Mouse (Mus musculus) lung, embryonic 15.5 days (tissue): ENCODE results near the gene Cela2a. TPM values are rescaled to one million over a fixed set of nuclear protein-coding genes. Genes with fewer than 3 reads are reported as not detected.

Source experiments
- ATAC-seq: fragments of 200-750 bp; cut with Nextera tagmentation; 2 replicates; pipeline ENCODE4 v1.8.0; 2017; ENCODE audit warnings: moderate number of reproducible peaks, borderline replicate concordance; ENCODE audit not compliant: low FRiP score, low TSS enrichment; ENCODE audit errors: extremely low read depth
- H3K27ac ChIP-seq: fragments of 300-500 bp; sonication (generic); 2 replicates; pipeline ENCODE4 v1.5.1; 2015; ENCODE audit warnings: moderate library complexity, mild to moderate bottlenecking, inconsistent platforms
- H3K27me3 ChIP-seq: fragments of 300-500 bp; sonication (generic); 2 replicates; pipeline ENCODE4 v1.6.1; 2015; ENCODE audit warnings: inconsistent platforms
- H3K36me3 ChIP-seq: fragments of 300-500 bp; sonication (generic); 2 replicates; pipeline ENCODE4 v1.6.1; 2015; ENCODE audit warnings: inconsistent platforms
- H3K4me1 ChIP-seq: fragments of 300-500 bp; sonication (generic); 2 replicates; pipeline ENCODE4 v1.6.1; 2015; ENCODE audit warnings: inconsistent platforms
- H3K4me2 ChIP-seq: fragments of 300-500 bp; sonication (generic); 2 replicates; pipeline ENCODE4 v1.6.1; 2015; ENCODE audit warnings: inconsistent platforms, mild to moderate bottlenecking, moderate library complexity
- H3K4me3 ChIP-seq: fragments of 300-500 bp; sonication (generic); 2 replicates; pipeline ENCODE4 v1.5.1; 2015; ENCODE audit warnings: mild to moderate bottlenecking, inconsistent platforms
- H3K9ac ChIP-seq: fragments of 300-500 bp; sonication (generic); 2 replicates; pipeline ENCODE4 v1.6.1; 2015; ENCODE audit warnings: inconsistent platforms
- H3K9me3 ChIP-seq: fragments of 300-500 bp; sonication (generic); 2 replicates; pipeline ENCODE4 v1.6.1; 2016; ENCODE audit warnings: inconsistent platforms
- WGBS: fragments of 180-500 bp; shearing (Covaris S2); methylation state at CpG from one replicate; pipeline ENCODE4 v1.1.7; 2015; 5-methylcytosine and 5-hydroxymethylcytosine counted together
- polyA plus RNA-seq: library from polyadenylated mRNA; unstranded; fragments of >200 nt; fragmentation: Nextera tagmentation; extraction: Ambion mirVana; gene quantifications from 2 replicates; pipeline ENCODE4 v1.2.1, GENCODE M21; 2015

Cela2a gene
- 2.1 TPM in 1 of 2 replicates, not detected in the other for polyA plus RNA-seq

- Histone ChIP-seq H3K9ac (no peak within 1 kb of the TSS), H3K4me2 (no peak within 1 kb of the TSS), H3K36me3 (no peaks in the 10 kb centered on the region), H3K27ac (no peak within 1 kb of the TSS), H3K4me1 (no peaks in the 10 kb centered on the region), H3K9me3 (no peaks in the 10 kb centered on the region), H3K4me3 (no peak within 1 kb of the TSS), H3K27me3 (no peaks in the 10 kb centered on the region)
- ATAC-seq: no peak
- WGBS: 40% methylated on average over 5 of the region's 5 CpGs
Observed at GRCm38 (mm10) chr4:141826060-141826459, at the start of gene Cela2a. Gene Cela2a (minus strand): TSS chr4:141826160.

GRCm38 (mm10) chr4:141875481-141876108 is 49.6 kb upstream of the Cela2a start:
- Histone ChIP-seq H3K27ac (peak overlapping the region; percentile 65; the same call in 1 of the 2 replicates), H3K4me1 (peaks cover 48% of the 10 kb centered on the region)

DNA sequence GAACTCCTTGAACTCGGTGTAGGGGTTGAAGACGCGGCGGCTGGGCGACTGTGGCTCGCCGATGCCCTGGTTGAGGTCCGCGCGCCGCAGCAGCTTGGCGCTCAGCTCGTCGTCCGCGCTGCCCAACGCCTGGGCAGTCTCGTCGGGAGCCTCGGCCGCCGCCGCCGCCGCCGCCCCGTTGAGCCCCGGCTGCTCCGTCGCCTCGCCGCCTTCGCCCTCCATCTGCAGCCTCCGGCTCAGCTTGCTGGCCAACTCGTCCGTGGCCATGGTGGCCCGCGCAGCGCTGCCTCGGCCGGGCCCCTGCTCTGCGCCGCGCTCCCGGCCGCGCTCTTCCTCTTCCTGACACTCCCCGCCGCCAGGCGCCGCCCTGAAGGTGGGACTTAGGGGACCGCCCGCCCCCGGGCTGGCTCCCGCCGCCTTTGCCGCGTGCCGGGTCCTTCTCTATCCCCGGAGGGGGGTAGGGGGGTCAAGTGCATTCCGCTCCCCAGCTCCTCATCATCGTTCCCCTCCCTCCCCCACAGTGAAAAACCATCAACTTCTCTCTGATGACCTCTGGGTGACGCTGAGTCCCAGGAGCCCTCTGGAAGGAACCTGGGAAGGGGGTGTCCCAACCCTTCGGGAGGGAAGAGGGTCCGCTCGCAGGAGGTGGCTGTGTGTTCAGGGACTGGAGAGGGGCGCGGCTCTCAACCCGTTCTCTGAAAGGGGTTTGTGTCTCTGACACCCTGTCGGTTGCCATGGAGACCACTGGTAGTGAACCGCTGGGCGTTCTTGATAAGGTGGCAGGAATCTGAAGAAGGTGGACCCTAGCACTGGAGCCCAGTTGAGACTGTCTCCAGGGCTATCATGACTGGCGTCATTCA is 48.9 kb upstream of the Cela2a start, which contains the start of gene Efhd2:
TSS of gene Efhd2 (minus strand) at position 320 of the 860 bp plus-strand sequence.
- H3K4me1 ChIP-seq: peaks cover 51% of the 10 kb centered on the region
- no peaks in the 10 kb centered on the region for H3K9me3 ChIP-seq
- peaks cover 10% of the 10 kb centered on the region; the same call in 1 of the 2 replicates for H3K27me3 ChIP-seq
- 0 out of 2 replicates have a peak, but pooled peaks cover 2% of the 10 kb centered on the region for H3K36me3 ChIP-seq
- H3K9ac ChIP-seq: peak within 1 kb of the TSS; percentile 82
- H3K27ac ChIP-seq: peak within 1 kb of the TSS; percentile 65
- WGBS: under 1% methylated on average over 72 of the region's 73 CpGs
- ATAC-seq: peak; percentile 89
- peak within 1 kb of the TSS; percentile 98 for H3K4me2 ChIP-seq
- H3K4me3 ChIP-seq: peak within 1 kb of the TSS; percentile 80

More at GRCm38 (mm10) chr4:141875481-141876108, 49.6 kb upstream of the Cela2a start:
- H3K36me3 ChIP-seq: no peaks in the 10 kb centered on the region
- H3K27me3 ChIP-seq: peaks cover 10% of the 10 kb centered on the region; the same call in 1 of the 2 replicates
- H3K4me2 ChIP-seq: peak overlapping the region; percentile 98
- no peak for ATAC-seq
- H3K9ac ChIP-seq: peak overlapping the region; percentile 82; the same call in 1 of the 2 replicates
- H3K9me3 ChIP-seq: no peaks in the 10 kb centered on the region
- peak overlapping the region; percentile 80 for H3K4me3 ChIP-seq
- 12% methylated on average over 8 of the region's 8 CpGs for WGBS

DNA sequence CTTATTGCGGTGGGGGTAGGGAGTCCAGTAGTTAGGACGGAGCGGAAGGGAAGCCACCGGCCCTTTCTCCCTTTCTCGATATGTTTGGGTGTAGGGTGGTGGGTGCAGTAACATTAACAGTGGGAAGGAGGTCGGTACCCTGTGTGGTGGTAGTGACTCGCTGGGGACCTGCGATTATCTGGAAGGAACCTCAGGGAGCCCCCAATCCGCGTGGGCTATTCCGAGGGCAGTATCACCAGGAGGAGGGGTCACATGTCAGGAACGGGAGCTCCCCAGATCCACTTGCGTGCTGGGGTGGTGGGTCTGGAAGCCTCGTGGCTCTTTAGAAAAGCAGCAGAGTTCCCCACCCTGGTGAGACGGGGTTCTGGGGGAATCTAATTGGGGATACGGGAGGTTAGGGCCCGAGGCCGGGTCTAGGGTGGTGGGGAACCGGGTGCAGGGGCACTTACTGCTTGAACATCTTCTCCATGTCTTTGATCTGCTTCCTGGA is 48.2 kb upstream of the Cela2a start:
- Histone ChIP-seq H3K9ac (peak overlapping the region; percentile 82), H3K4me2 (peak overlapping the region; percentile 98), H3K4me3 (peak overlapping the region; percentile 80), H3K36me3 (0 out of 2 replicates have a peak, but pooled peaks cover 3% of the 10 kb centered on the region), H3K27me3 (peaks cover 10% of the 10 kb centered on the region; the same call in 1 of the 2 replicates), H3K4me1 (peaks cover 55% of the 10 kb centered on the region), H3K9me3 (no peaks in the 10 kb centered on the region), H3K27ac (peak overlapping the region; percentile 65)
- peak; percentile 9; the same call in 1 of the 2 replicates for ATAC-seq
- WGBS: under 1% methylated on average over 19 of the region's 19 CpGs

DNA sequence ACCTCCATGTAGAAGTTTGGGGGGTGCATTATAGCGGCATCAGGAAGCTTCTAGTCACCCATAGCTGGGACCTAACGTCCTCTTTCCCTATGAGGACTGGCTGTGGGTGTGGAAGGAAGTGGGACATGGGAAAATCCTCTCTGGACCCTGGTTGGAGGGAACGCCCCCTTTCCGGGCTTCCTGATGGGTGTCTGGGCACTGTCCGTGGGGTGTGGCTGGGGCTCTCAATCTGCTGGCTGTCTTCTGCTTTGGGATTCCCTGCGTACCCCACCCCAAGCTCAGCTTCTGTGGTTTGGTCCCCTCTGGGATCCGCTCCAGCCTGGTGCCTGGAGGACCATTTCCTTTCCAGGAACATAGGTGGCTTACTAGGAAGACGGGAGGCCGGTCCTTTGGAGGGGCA is 47.0 kb upstream of the Cela2a start:
- WGBS: 64% methylated on average over 9 of the region's 9 CpGs
- Histone ChIP-seq H3K27ac (no peak overlapping the region), H3K9ac (no peak overlapping the region), H3K4me2 (peak overlapping the region; percentile 98), H3K36me3 (0 out of 2 replicates have a peak, but pooled peaks cover 3% of the 10 kb centered on the region), H3K4me3 (peak overlapping the region; percentile 80), H3K9me3 (no peaks in the 10 kb centered on the region), H3K27me3 (peaks cover 10% of the 10 kb centered on the region; the same call in 1 of the 2 replicates), H3K4me1 (peaks cover 62% of the 10 kb centered on the region)
- ATAC-seq: no peak

- peak overlapping the region; percentile 70 for H3K27ac ChIP-seq
- H3K9me3 ChIP-seq: no peaks in the 10 kb centered on the region
- peak overlapping the region; percentile 98 for H3K4me2 ChIP-seq
- H3K9ac ChIP-seq: peak overlapping the region; percentile 33; the same call in 1 of the 2 replicates
- WGBS: 39% methylated on average over 9 of the region's 9 CpGs
- peak overlapping the region; percentile 18 for H3K4me3 ChIP-seq
- peaks cover 6% of the 10 kb centered on the region; the same call in 1 of the 2 replicates for H3K27me3 ChIP-seq
- ATAC-seq: no peak
- H3K4me1 ChIP-seq: peaks cover 72% of the 10 kb centered on the region
- 0 out of 2 replicates have a peak, but pooled peaks cover 3% of the 10 kb centered on the region for H3K36me3 ChIP-seq
Observed at GRCm38 (mm10) chr4:141871909-141872308, 45.9 kb upstream of the Cela2a start.

DNA sequence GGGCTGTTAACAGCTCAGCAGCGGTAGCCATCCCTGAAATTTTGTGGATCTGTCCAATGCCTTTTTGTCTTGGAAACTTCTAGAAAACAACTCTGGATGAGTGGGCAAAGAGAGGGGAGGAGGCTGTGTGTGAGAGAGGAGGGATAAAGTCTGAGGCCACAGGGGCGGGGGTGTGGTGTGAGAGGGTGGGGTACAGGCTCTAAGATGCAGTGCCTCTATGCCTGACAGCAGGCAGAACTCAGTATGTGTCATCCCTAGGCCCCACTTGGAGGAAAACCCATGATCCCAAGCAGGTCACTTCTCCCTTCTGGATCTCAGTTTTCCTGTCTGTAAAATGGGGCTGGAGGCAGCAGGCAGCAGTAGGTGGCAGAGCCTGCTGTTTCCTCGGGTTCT is 45.4 kb upstream of the Cela2a start:
- Histone ChIP-seq H3K27ac (peak overlapping the region; percentile 70; the same call in 1 of the 2 replicates), H3K4me1 (peaks cover 78% of the 10 kb centered on the region), H3K4me3 (no peak overlapping the region), H3K27me3 (peaks cover 6% of the 10 kb centered on the region; the same call in 1 of the 2 replicates), H3K9ac (no peak overlapping the region), H3K36me3 (0 out of 2 replicates have a peak, but pooled peaks cover 3% of the 10 kb centered on the region), H3K9me3 (no peaks in the 10 kb centered on the region), H3K4me2 (peak overlapping the region; percentile 98; the same call in 1 of the 2 replicates)
- ATAC-seq: no peak
- 91% methylated on average over 3 of the region's 3 CpGs for WGBS

DNA sequence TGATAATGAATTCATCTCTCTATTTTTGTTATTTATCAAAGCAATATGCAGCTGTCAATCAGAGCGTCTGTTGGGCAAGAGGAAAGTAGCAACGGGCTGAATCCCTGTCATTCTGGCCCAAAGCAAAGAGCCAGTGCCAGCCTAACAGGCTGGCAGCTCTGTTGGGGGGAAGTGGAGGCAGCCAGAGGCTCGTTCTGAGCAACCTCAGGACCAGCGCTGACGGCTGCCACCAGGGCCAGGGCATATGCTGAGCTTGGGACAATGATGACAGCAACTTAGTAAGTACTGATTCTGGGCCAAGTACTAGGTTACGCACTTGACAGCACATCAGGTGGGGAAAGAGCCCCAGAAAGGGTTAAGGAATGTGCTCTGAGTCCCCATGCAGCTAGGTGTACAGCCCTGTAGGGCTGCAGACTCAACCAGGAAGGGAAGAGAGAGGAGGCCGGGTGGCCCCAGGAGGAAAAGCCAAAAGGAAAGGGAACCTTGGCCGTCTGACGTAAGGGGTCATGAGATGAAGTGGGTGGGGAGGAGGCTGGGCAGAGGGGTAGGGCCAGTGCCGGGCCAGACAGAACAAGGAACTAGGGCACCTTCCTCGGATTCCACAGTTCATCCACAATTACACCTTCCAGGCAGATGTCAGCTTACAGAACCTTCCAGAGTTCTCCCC is 44.8 kb upstream of the Cela2a start:
- Histone ChIP-seq H3K27ac (no peak overlapping the region), H3K36me3 (0 out of 2 replicates have a peak, but pooled peaks cover 3% of the 10 kb centered on the region), H3K9me3 (no peaks in the 10 kb centered on the region), H3K27me3 (peaks cover 2% of the 10 kb centered on the region; the same call in 1 of the 2 replicates), H3K4me1 (peaks cover 81% of the 10 kb centered on the region), H3K4me3 (no peak overlapping the region), H3K4me2 (no peak overlapping the region), H3K9ac (no peak overlapping the region)
- 67% methylated on average over 11 of the region's 11 CpGs for WGBS
- ATAC-seq: no peak

DNA sequence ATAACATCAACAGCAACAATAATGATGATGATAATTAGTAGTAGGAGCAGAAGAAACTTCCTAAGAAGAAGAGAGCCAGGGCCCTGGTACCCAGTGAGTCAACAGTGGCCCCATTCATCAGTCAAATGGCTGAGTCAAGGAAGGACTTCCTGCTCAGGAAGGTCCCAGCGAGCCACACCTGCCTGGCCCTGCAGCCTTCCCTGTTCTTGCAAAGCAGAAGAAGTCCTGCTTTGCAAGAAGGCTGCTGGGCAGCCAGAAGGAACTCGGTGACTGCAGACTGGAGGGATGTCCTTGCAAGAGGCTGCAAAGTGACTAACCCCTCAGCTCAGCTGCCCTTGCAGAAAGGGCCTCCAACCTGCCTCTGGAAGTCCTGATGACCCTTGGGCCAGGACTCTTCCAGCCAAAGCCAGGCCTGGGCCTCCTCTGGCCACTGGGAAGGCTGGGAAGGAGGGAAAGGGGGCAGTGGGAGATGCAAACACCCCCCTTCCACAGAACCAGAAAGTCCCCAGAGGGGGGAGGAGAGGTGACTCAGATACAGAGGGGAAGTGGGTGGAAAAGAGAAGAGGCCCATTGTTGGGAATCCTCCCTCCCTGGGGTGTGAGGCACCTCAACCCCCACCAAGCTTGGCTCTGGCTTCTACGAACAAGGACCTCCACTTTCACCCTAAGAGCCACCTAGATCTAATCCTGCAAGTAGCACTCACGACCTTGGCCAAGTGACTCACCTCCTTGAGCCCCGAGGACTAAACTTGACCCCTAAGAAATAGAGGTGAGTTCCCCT is 43.7 kb upstream of the Cela2a start:
- Histone ChIP-seq H3K27ac (peak overlapping the region; percentile 8; the same call in 1 of the 2 replicates), H3K4me1 (peaks cover 73% of the 10 kb centered on the region), H3K4me3 (no peak overlapping the region), H3K4me2 (no peak overlapping the region), H3K27me3 (no peaks in the 10 kb centered on the region), H3K9me3 (no peaks in the 10 kb centered on the region), H3K9ac (no peak overlapping the region), H3K36me3 (0 out of 2 replicates have a peak, but pooled peaks cover 3% of the 10 kb centered on the region)
- ATAC-seq: no peak
- WGBS: 63% methylated on average over 5 of the region's 5 CpGs

DNA sequence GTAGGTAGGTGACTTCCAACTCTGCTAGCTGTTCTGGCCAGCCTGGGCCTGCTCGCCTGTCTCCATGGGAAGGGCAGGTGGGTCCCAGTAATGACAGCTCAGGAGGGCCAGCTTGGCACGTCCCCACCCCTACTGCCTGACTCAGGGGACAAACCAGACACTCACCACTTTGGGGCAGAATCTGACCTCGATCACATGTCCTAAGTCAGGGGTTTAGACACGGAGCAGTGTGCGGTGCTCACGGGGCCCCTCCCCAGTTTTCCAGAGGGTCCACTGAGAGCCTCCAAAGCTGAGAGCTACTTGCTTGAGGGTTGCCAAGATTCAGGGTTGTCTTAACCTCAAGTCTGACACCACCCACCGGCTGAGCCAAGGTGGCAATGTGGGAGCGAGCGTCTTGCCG is 42.1 kb upstream of the Cela2a start:
- no peaks in the 10 kb centered on the region for H3K27me3 ChIP-seq
- ATAC-seq: no peak
- no peak overlapping the region for H3K4me2 ChIP-seq
- WGBS: 79% methylated on average over 10 of the region's 10 CpGs
- no peak overlapping the region for H3K9ac ChIP-seq
- H3K36me3 ChIP-seq: 0 out of 2 replicates have a peak, but pooled peaks cover 3% of the 10 kb centered on the region
- H3K9me3 ChIP-seq: no peaks in the 10 kb centered on the region
- H3K4me1 ChIP-seq: peaks cover 65% of the 10 kb centered on the region
- peak overlapping the region; percentile 86 for H3K27ac ChIP-seq
- no peak overlapping the region for H3K4me3 ChIP-seq
